ENCODE assay signal across 15 mouse cellular contexts in genomic region chr6:35236108-35236785, GRCm38 (mm10).
"Had no signal": no experiment of that assay in that cellular context is flagged by ENCODE, and none has a peak within 500 bp of the region (broad histone marks: within the 10 kb centered on the region; RNA-seq: fewer than 3 reads in every experiment).

No protein-coding gene starts in this region.

- H3K9ac ChIP-seq: kidney, embryonic 15.5 days; limb, embryonic 13.5 days; liver, embryonic 12.5 days; lung, embryonic 14.5 days; neural tube, embryonic 13.5 days; stomach, embryonic 15.5 days had no signal

- H3K27ac ChIP-seq: kidney, embryonic 15.5 days; limb, embryonic 13.5 days; liver, embryonic 12.5 days; neural tube, embryonic 13.5 days; stomach, embryonic 15.5 days had no signal

- H3K4me3 ChIP-seq: kidney, embryonic 15.5 days; limb, embryonic 13.5 days; liver, embryonic 12.5 days; megakaryocyte, embryonic 14.5 days; neural tube, embryonic 13.5 days; stomach, embryonic 15.5 days had no signal

- ATAC-seq: liver, embryonic 12.5 days; midbrain, embryonic 16.5 days had no signal

- DNase-seq: kidney, adult 2 months; kidney, postnatal 14 days; left cerebral cortex, postnatal 4 days; lung, embryonic 14.5 days; lung, postnatal 10 days; lung, postnatal 4 days; right cerebral cortex, postnatal 14 days; thymus, postnatal 36 days had no signal

- H3K4me1 ChIP-seq: kidney, embryonic 15.5 days; limb, embryonic 13.5 days; liver, embryonic 12.5 days; neural tube, embryonic 13.5 days; stomach, embryonic 15.5 days had no signal

- H3K27me3 ChIP-seq: kidney, embryonic 15.5 days; limb, embryonic 13.5 days; liver, embryonic 12.5 days; megakaryocyte, embryonic 14.5 days; neural tube, embryonic 13.5 days; stomach, embryonic 15.5 days had no signal
